Mouse (Mus musculus) embryonic facial prominence, embryonic 12.5 days (tissue): Measurements from ENCODE around the gene Ankfy1. TPM values are rescaled to one million over a fixed set of nuclear protein-coding genes. Genes with fewer than 3 reads are reported as not detected.
"Not testable (repeated sequence)": the region's sequence is repeated elsewhere in the genome, so short reads cannot be mapped to it uniquely, and the experiment has no call there.

Experiments used
- ATAC-seq: fragments of 200-750 bp; cut with Nextera tagmentation; 2 replicates; pipeline ENCODE4 v1.8.0; 2017; ENCODE audit not compliant: insufficient number of reproducible peaks, insufficient read depth, low FRiP score, low TSS enrichment
- H3K27ac ChIP-seq: fragments of 300-500 bp; sonication (generic); 2 replicates; pipeline ENCODE4 v1.5.1; 2016; ENCODE audit warnings: mild to moderate bottlenecking
- H3K27me3 ChIP-seq: fragments of 300-500 bp; sonication (generic); 2 replicates; pipeline ENCODE4 v1.6.1; 2016; ENCODE audit warnings: mild to moderate bottlenecking, moderate library complexity
- H3K36me3 ChIP-seq: fragments of 300-500 bp; sonication (generic); 2 replicates; pipeline ENCODE4 v1.6.1; 2016; ENCODE audit warnings: mild to moderate bottlenecking
- H3K4me1 ChIP-seq: fragments of 300-500 bp; sonication (generic); 2 replicates; pipeline ENCODE4 v1.6.1; 2016
- H3K4me2 ChIP-seq: fragments of 300-500 bp; sonication (generic); replicated peaks from 2 replicates; pipeline ENCODE4 v1.6.1; 2016; ENCODE audit warnings: mild to moderate bottlenecking, moderate library complexity
- H3K4me3 ChIP-seq: fragments of 300-500 bp; sonication (generic); 2 replicates; pipeline ENCODE4 v1.5.1; 2016; ENCODE audit warnings: mild to moderate bottlenecking
- H3K9ac ChIP-seq: fragments of 300-500 bp; sonication (generic); 2 replicates; pipeline ENCODE4 v1.6.1; 2016; ENCODE audit warnings: mild to moderate bottlenecking, moderate library complexity
- H3K9me3 ChIP-seq: fragments of 300-500 bp; sonication (generic); 2 replicates; pipeline ENCODE4 v1.6.1; 2016; ENCODE audit warnings: mild to moderate bottlenecking, moderate library complexity
- WGBS: fragments of 180-500 bp; shearing (Covaris S2); methylation state at CpG from one replicate; pipeline ENCODE4 v1.1.7; 2016; 5-methylcytosine and 5-hydroxymethylcytosine counted together
- polyA plus RNA-seq: library from polyadenylated mRNA; unstranded; fragments of >200 nt; fragmentation: Nextera tagmentation; extraction: Ambion mirVana; gene quantifications from 2 replicates; pipeline ENCODE4 v1.2.1, GENCODE M21; 2016

The Ankfy1 gene
- polyA plus RNA-seq, 1 experiment from 2014 or later, result 29.8 TPM

- Histone ChIP-seq H3K4me3 (no peak overlapping the region), H3K36me3 (peaks cover 22% of the 10 kb centered on the region; the same call in 1 of the 2 replicates), H3K9me3 (no peaks in the 10 kb centered on the region), H3K27ac (no peak overlapping the region), H3K4me1 (peaks cover under 1% of the 10 kb centered on the region; the same call in 1 of the 2 replicates), H3K9ac (no peak overlapping the region), H3K27me3 (no peaks in the 10 kb centered on the region), H3K4me2 (no peak overlapping the region)
- 91% methylated on average over 2 of the region's 2 CpGs for WGBS
- ATAC-seq, result no peak
These were observed 6.4 kb upstream of the Ankfy1 start for GRCm38 (mm10) chr11:72683402-72683801.

DNA sequence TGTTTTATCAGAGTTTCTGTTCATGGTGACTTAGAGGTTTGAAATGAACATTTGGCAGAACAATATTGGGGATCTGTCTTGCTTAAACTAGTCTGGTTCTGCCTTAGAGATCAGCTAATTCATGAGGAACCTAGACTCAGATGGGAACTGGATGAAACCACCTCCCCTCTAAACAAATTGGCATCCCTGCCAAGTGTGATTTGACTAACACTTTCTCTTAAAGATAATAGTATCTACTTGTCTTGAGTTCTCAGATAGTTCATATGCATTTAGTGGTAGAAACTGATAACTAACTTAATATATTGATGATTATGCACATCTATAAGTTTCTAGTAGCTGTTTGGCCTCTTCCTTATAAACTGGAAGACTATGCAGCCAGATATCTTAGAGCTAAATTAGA is 3.1 kb upstream of the Ankfy1 start:
- Histone ChIP-seq H3K9ac (no peak overlapping the region), H3K4me2 (no peak overlapping the region), H3K27me3 (no peaks in the 10 kb centered on the region), H3K4me3 (no peak overlapping the region), H3K36me3 (peaks cover 16% of the 10 kb centered on the region; the same call in 1 of the 2 replicates), H3K27ac (no peak overlapping the region), H3K9me3 (no peaks in the 10 kb centered on the region), H3K4me1 (peaks cover 20% of the 10 kb centered on the region)
- no peak for ATAC-seq

DNA sequence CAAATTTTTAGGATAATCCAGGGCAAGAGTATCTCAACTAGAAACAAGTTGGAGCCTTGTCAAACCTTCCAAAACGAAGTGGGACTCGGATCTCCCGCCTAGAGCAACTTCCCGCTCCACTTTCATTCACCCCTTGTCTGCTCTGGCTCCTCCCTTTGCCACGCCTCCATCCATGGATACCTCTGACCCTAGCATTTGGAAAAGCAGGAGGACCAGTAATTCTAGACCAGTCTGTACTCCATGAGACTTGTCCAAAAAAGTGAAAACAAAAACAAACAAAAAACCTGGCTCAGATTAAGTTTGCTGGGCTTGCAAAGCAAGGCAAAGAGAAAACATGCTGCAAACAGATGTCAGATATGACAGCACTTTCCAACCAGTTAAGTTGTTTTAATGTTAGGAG is 1.6 kb upstream of the Ankfy1 start:
- Histone ChIP-seq H3K4me1 (peaks cover 20% of the 10 kb centered on the region), H3K9me3 (no peaks in the 10 kb centered on the region), H3K4me2 (no peak overlapping the region), H3K9ac (no peak overlapping the region), H3K27me3 (no peaks in the 10 kb centered on the region), H3K4me3 (no peak overlapping the region), H3K36me3 (peaks cover 11% of the 10 kb centered on the region; the same call in 1 of the 2 replicates), H3K27ac (no peak overlapping the region)
- no peak for ATAC-seq
- 8% methylated on average over 5 of the region's 5 CpGs for WGBS

- peak overlapping the region; percentile 74; the same call in 1 of the 2 replicates for H3K9ac ChIP-seq
- 0 out of 2 replicates have a peak, but pooled peaks cover 9% of the 10 kb centered on the region for H3K36me3 ChIP-seq
- 0 out of 2 replicates have a peak overlapping the region, but pooled peaks have one; percentile 12 for H3K27ac ChIP-seq
- no peaks in the 10 kb centered on the region for H3K9me3 ChIP-seq
- WGBS, result 73% methylated on average over 3 of the region's 3 CpGs
- peak overlapping the region; percentile 64 for H3K4me3 ChIP-seq
- H3K27me3 ChIP-seq, result no peaks in the 10 kb centered on the region
- peak overlapping the region; percentile 51 for H3K4me2 ChIP-seq
- no peak for ATAC-seq
- H3K4me1 ChIP-seq, result peaks cover 20% of the 10 kb centered on the region
These were observed 691 bp upstream of the Ankfy1 start for GRCm38 (mm10) chr11:72689115-72689514.

DNA sequence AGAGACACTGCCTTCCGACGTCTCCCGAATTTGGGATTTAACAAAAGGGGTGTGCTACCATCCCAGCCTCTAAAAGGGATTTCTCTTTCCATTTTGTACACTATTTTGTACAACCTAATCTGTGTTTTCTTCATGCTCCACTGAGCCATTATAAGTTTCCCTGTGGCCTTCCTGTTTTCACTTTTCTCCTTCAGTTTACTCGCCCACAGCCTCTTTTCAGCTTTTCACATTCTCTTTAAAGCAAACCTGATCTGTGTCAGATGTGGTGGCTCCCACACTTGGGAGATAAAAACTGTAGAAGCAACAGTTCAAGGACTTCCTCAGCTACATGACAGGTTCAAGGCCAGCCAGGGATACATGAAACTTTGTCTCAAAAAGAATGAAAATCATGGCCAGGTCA is 2.5 kb downstream of the Ankfy1 start:
- Histone ChIP-seq H3K4me1 (peaks cover 20% of the 10 kb centered on the region), H3K27ac (no peak overlapping the region), H3K27me3 (no peaks in the 10 kb centered on the region), H3K9me3 (no peaks in the 10 kb centered on the region), H3K4me3 (no peak overlapping the region), H3K36me3 (no peaks in the 10 kb centered on the region), H3K9ac (no peak overlapping the region), H3K4me2 (no peak overlapping the region)
- 84% methylated on average over 4 of the region's 4 CpGs for WGBS
- no peak for ATAC-seq

GRCm38 (mm10) chr11:72695025-72695424 is 5.2 kb downstream of the Ankfy1 start:
- WGBS, result 85% methylated on average over 3 of the region's 3 CpGs
- H3K4me2 ChIP-seq, result no peak overlapping the region
- no peak for ATAC-seq

GRCm38 (mm10) chr11:72696368-72696971 is 6.7 kb downstream of the Ankfy1 start:
- no peaks in the 10 kb centered on the region for H3K9me3 ChIP-seq
- ATAC-seq, result no peak
- H3K4me3 ChIP-seq, result no peak overlapping the region
- 88% methylated on average over 2 of the region's 2 CpGs for WGBS
- H3K27ac ChIP-seq, result no peak overlapping the region
- no peak overlapping the region for H3K9ac ChIP-seq
- no peaks in the 10 kb centered on the region for H3K27me3 ChIP-seq
- H3K4me2 ChIP-seq, result no peak overlapping the region
- H3K4me1 ChIP-seq, result peaks cover 1% of the 10 kb centered on the region
- H3K36me3 ChIP-seq, result no peaks in the 10 kb centered on the region

More at GRCm38 (mm10) chr11:72695025-72695424, 5.2 kb downstream of the Ankfy1 start:
- no peak overlapping the region for H3K9ac ChIP-seq
- peaks cover 10% of the 10 kb centered on the region for H3K4me1 ChIP-seq
- no peak overlapping the region for H3K27ac ChIP-seq
- no peaks in the 10 kb centered on the region for H3K27me3 ChIP-seq
- no peaks in the 10 kb centered on the region for H3K9me3 ChIP-seq
- H3K36me3 ChIP-seq, result no peaks in the 10 kb centered on the region
- H3K4me3 ChIP-seq, result no peak overlapping the region

GRCm38 (mm10) chr11:72697323-72697722 is 7.5 kb downstream of the Ankfy1 start:
- Histone ChIP-seq H3K4me2 (no peak overlapping the region), H3K9me3 (no peaks in the 10 kb centered on the region), H3K9ac (no peak overlapping the region), H3K27ac (no peak overlapping the region), H3K36me3 (peaks cover 5% of the 10 kb centered on the region; the same call in 1 of the 2 replicates), H3K27me3 (no peaks in the 10 kb centered on the region), H3K4me1 (no peaks in the 10 kb centered on the region), H3K4me3 (no peak overlapping the region)
- no peak for ATAC-seq

GRCm38 (mm10) chr11:72705111-72705510 is 15.3 kb downstream of the Ankfy1 start:
- H3K4me3 ChIP-seq, H3K36me3 ChIP-seq, H3K9ac ChIP-seq, H3K4me1 ChIP-seq, H3K27me3 ChIP-seq, H3K27ac ChIP-seq, H3K9me3 ChIP-seq, ATAC-seq, H3K4me2 ChIP-seq: not testable (repeated sequence)
- 81% methylated on average over 2 of the region's 2 CpGs for WGBS

GRCm38 (mm10) chr11:72712721-72713120 is 22.9 kb downstream of the Ankfy1 start:
- no peak for ATAC-seq
- 97% methylated on average over 5 of the region's 5 CpGs for WGBS
- Histone ChIP-seq H3K9me3 (no peaks in the 10 kb centered on the region), H3K4me2 (no peak overlapping the region), H3K27me3 (no peaks in the 10 kb centered on the region), H3K27ac (no peak overlapping the region), H3K4me3 (no peak overlapping the region), H3K4me1 (no peaks in the 10 kb centered on the region), H3K9ac (no peak overlapping the region), H3K36me3 (peaks cover 23% of the 10 kb centered on the region)

- H3K4me3 ChIP-seq, result no peak overlapping the region
- H3K4me1 ChIP-seq, result no peaks in the 10 kb centered on the region
- WGBS, result 84% methylated on average over 3 of the region's 3 CpGs
- H3K9me3 ChIP-seq, result no peaks in the 10 kb centered on the region
- no peak overlapping the region for H3K9ac ChIP-seq
- H3K4me2 ChIP-seq, result no peak overlapping the region
- no peak overlapping the region for H3K27ac ChIP-seq
- H3K27me3 ChIP-seq, result no peaks in the 10 kb centered on the region
- no peak for ATAC-seq
- peaks cover 23% of the 10 kb centered on the region for H3K36me3 ChIP-seq
These were observed 28.4 kb downstream of the Ankfy1 start for GRCm38 (mm10) chr11:72718161-72718560.

GRCm38 (mm10) chr11:72723165-72723564 is 33.4 kb downstream of the Ankfy1 start:
- ATAC-seq, result no peak
- Histone ChIP-seq H3K9ac (no peak overlapping the region), H3K4me3 (no peak overlapping the region)

More at GRCm38 (mm10) chr11:72723165-72723564, 33.4 kb downstream of the Ankfy1 start:
- no peak overlapping the region for H3K27ac ChIP-seq
- H3K4me2 ChIP-seq, result no peak overlapping the region
- WGBS, result 41% methylated on average over 2 of the region's 2 CpGs
- H3K36me3 ChIP-seq, result peaks cover 12% of the 10 kb centered on the region; the same call in 1 of the 2 replicates
- no peaks in the 10 kb centered on the region for H3K27me3 ChIP-seq
- no peaks in the 10 kb centered on the region for H3K9me3 ChIP-seq
- no peaks in the 10 kb centered on the region for H3K4me1 ChIP-seq
